Mouse (Mus musculus): ENCODE measurements at regions not wholly inside any gene's neighbourhood (a gene's known extent, or its start where the extent isn't known, plus 50 kb on each side); places are given as distances from the start of the nearest gene placed in this dataset.

GRCm38 (mm10) chr4:47630006-47630405 lies 155.5 kb downstream of the Sec61b start:
- no peak for DNase-seq

GRCm38 (mm10) chr4:47630427-47630826 lies 156.0 kb downstream of the Sec61b start:
- DNase-seq = no peak

GRCm38 (mm10) chr4:47638876-47639494 lies 164.5 kb downstream of the Sec61b start:
- peak in 1 of 2 experiments; percentile 17 for DNase-seq

GRCm38 (mm10) chr4:47645093-47645492 lies 170.6 kb downstream of the Sec61b start:
- DNase-seq = peak in 1 of 2 experiments; percentile 13

- peak in 1 of 2 experiments; percentile 21 for DNase-seq
Measured at GRCm38 (mm10) chr4:47648701-47649100, 174.2 kb downstream of the Sec61b start.

- peak in 1 of 2 experiments; percentile 4 for DNase-seq
Measured at GRCm38 (mm10) chr4:47649951-47650350, 175.5 kb downstream of the Sec61b start.

- no peak for DNase-seq
Measured at GRCm38 (mm10) chr4:47651521-47651920, 177.1 kb downstream of the Sec61b start.

GRCm38 (mm10) chr4:47653143-47653542 lies 178.7 kb downstream of the Sec61b start:
- DNase-seq = no peak

GRCm38 (mm10) chr4:47669519-47669918 lies 195.1 kb downstream of the Sec61b start:
- no peak for DNase-seq

GRCm38 (mm10) chr4:47670476-47670875 lies 196.0 kb downstream of the Sec61b start:
- DNase-seq = no peak

- no peak for DNase-seq
Measured at GRCm38 (mm10) chr4:47671362-47671761, 196.9 kb downstream of the Sec61b start.

- DNase-seq = no peak
Measured at GRCm38 (mm10) chr4:47681141-47681540, 206.7 kb downstream of the Sec61b start.

GRCm38 (mm10) chr4:47691207-47691606 lies 216.7 kb downstream of the Sec61b start:
- DNase-seq = no peak

GRCm38 (mm10) chr4:47692654-47693053 lies 218.2 kb downstream of the Sec61b start:
- no peak for DNase-seq

- DNase-seq = no peak
Measured at GRCm38 (mm10) chr4:47693221-47693620, 218.8 kb downstream of the Sec61b start.

GRCm38 (mm10) chr4:47697071-47697470 lies 222.6 kb downstream of the Sec61b start:
- DNase-seq = no peak

- no peak for DNase-seq
Measured at GRCm38 (mm10) chr4:47698514-47698913, 224.1 kb downstream of the Sec61b start.

- no peak for DNase-seq
Measured at GRCm38 (mm10) chr4:47698926-47699325, 224.5 kb downstream of the Sec61b start.

- DNase-seq = no peak
Measured at GRCm38 (mm10) chr4:47703501-47703900, 229.0 kb downstream of the Sec61b start.

GRCm38 (mm10) chr4:47704607-47705006 lies 230.1 kb downstream of the Sec61b start:
- DNase-seq = no peak

GRCm38 (mm10) chr4:47707966-47708365 lies 233.5 kb downstream of the Sec61b start:
- no peak for DNase-seq

- no peak for DNase-seq
Measured at GRCm38 (mm10) chr4:47713387-47713786, 238.9 kb downstream of the Sec61b start.

- DNase-seq = no peak
Measured at GRCm38 (mm10) chr4:47724331-47725004, 250.0 kb downstream of the Sec61b start.

- no peak for DNase-seq
Measured at GRCm38 (mm10) chr4:47725005-47725340, 250.5 kb downstream of the Sec61b start.

All from kidney, postnatal 25 days (tissue).